8 mouse cellular contexts compared by ENCODE assay signal in genomic region chr1:59484791-59485785, GRCm38 (mm10). TPM values are rescaled to one million over a fixed set of nuclear protein-coding genes. Genes with fewer than 3 reads are reported as not detected.
A peak's percentile ranks its signal among the peaks of the same experiment; 100 is the strongest.
DNase-seq lines count a peak whose midpoint lies in the region; ATAC-seq and TF ChIP-seq lines count a peak whose summit lies in the region.

No protein-coding gene starts in this region.

- no peak for ATAC-seq in kidney, embryonic 14.5 days (ENCODE audit: low FRiP score, low TSS enrichment)
- ATAC-seq in liver, embryonic 11.5 days (replicated peaks; ENCODE audit: low FRiP score): no peak

- peak overlapping the region; percentile 97 for H3K9ac ChIP-seq in kidney, embryonic 14.5 days (ENCODE audit: low read depth, low read length)
- H3K9ac ChIP-seq in liver, embryonic 11.5 days (ENCODE audit: low read depth, low read length): peak overlapping the region; percentile 79

- no peaks in the 10 kb centered on the region for H3K9me3 ChIP-seq in kidney, embryonic 14.5 days (ENCODE audit: control insufficient read depth, low read length)
- no peaks in the 10 kb centered on the region for H3K9me3 ChIP-seq in liver, embryonic 11.5 days (ENCODE audit: control insufficient read depth, low read length)

- DNase-seq in kidney, postnatal 25 days: no peak
- DNase-seq in cerebellum, adult 11-12 months: peak; percentile 72
- peak; percentile 27 for DNase-seq in forelimb bud, embryonic 11.5 days (ENCODE audit: low read depth, low spot score)
- DNase-seq in liver, embryonic 11.5 days (ENCODE audit: low spot score): peak; percentile 43
- DNase-seq in layer of hippocampus, adult 9-10 months (ENCODE audit: low spot score): no peak
- DNase-seq in thymus, postnatal 36 days: no peak

- TF ChIP-seq POLR2A in olfactory bulb, adult 2 months (IDR thresholded peaks at IDR 0.05; ENCODE audit: insufficient read depth, low read depth, low read length): no peak

- H3K4me3 ChIP-seq in kidney, embryonic 14.5 days (ENCODE audit: low read length): peak overlapping the region; percentile 87
- H3K4me3 ChIP-seq in liver, embryonic 11.5 days (ENCODE audit: low read depth, low read length): peak overlapping the region; percentile 83
- H3K4me3 ChIP-seq in olfactory bulb, adult 2 months (ENCODE audit: insufficient read depth, low read depth, low read length): peak overlapping the region; percentile 46

- TF ChIP-seq CTCF in olfactory bulb, adult 2 months (IDR thresholded peaks at IDR 0.05; ENCODE audit: insufficient read depth, low read depth, low read length): no peak

- H3K4me2 ChIP-seq in kidney, embryonic 14.5 days (replicated peaks; ENCODE audit: low read depth, low read length): peak overlapping the region; percentile 91
- H3K4me2 ChIP-seq in liver, embryonic 11.5 days: peak overlapping the region; percentile 98

- H3K27ac ChIP-seq in kidney, embryonic 14.5 days (ENCODE audit: low read depth, low read length): peak overlapping the region; percentile 97
- H3K27ac ChIP-seq in liver, embryonic 11.5 days (ENCODE audit: low read depth, low read length): peak overlapping the region; percentile 16; the same call in 1 of the 2 replicates
- no peak overlapping the region for H3K27ac ChIP-seq in olfactory bulb, adult 2 months (ENCODE audit: insufficient read depth, low read depth, low read length)

- H3K4me1 ChIP-seq in kidney, embryonic 14.5 days (ENCODE audit: control insufficient read depth, insufficient read depth, low read length): peaks cover 25% of the 10 kb centered on the region
- peaks cover 45% of the 10 kb centered on the region for H3K4me1 ChIP-seq in liver, embryonic 11.5 days (replicated peaks; ENCODE audit: control insufficient read depth, insufficient read depth, low read length)
- H3K4me1 ChIP-seq in olfactory bulb, adult 2 months (ENCODE audit: control insufficient read depth, insufficient read depth, low read length): peaks cover 47% of the 10 kb centered on the region

- peaks cover 3% of the 10 kb centered on the region; the same call in 1 of the 2 replicates for H3K27me3 ChIP-seq in kidney, embryonic 14.5 days (ENCODE audit: control insufficient read depth, insufficient read depth, low read length)
- peaks cover 12% of the 10 kb centered on the region for H3K27me3 ChIP-seq in liver, embryonic 11.5 days (replicated peaks; ENCODE audit: control insufficient read depth, insufficient read depth, low read length)

- peaks cover 19% of the 10 kb centered on the region for H3K36me3 ChIP-seq in kidney, embryonic 14.5 days (ENCODE audit: control insufficient read depth, insufficient read depth, low read length)
- H3K36me3 ChIP-seq in liver, embryonic 11.5 days (ENCODE audit: control insufficient read depth, insufficient read depth, low read length): peaks cover 2% of the 10 kb centered on the region; the same call in 1 of the 2 replicates

- 7% methylated on average over 16 of the region's 16 CpGs for WGBS in kidney, embryonic 14.5 days
- WGBS in liver, embryonic 11.5 days: 33% methylated on average over 16 of the region's 16 CpGs
- WGBS in olfactory bulb, adult 2 months: 73% methylated on average over 16 of the region's 16 CpGs

RNA-seq across cellular contexts. Expression of gene Fzd7, which starts 2.9 kb away (rescaled TPM):
- polyA plus RNA-seq in kidney, embryonic 14.5 days (2014; fragmentation: Nextera tagmentation; extraction: Ambion mirVana): 20.1 and 29.2 TPM in 2 replicates
- polyA plus RNA-seq in liver, embryonic 11.5 days (2014; fragmentation: Nextera tagmentation; extraction: Ambion mirVana): 7.5 and 7.7 TPM in 2 replicates
- not detected in 2 replicates for polyA plus RNA-seq in olfactory bulb, adult 2 months (2012; ENCODE audit: insufficient read depth, insufficient read length, low replicate concordance, missing spikeins)

RNA-seq across cellular contexts. Expression of gene Gm973, which starts 31.0 kb away (rescaled TPM):
- polyA plus RNA-seq in kidney, embryonic 14.5 days (2014; fragmentation: Nextera tagmentation; extraction: Ambion mirVana): 0.90 and 1.4 TPM in 2 replicates
- 0.14 and 0.22 TPM in 2 replicates for polyA plus RNA-seq in liver, embryonic 11.5 days (2014; fragmentation: Nextera tagmentation; extraction: Ambion mirVana)
- not detected in 2 replicates for polyA plus RNA-seq in olfactory bulb, adult 2 months (2012; ENCODE audit: insufficient read depth, insufficient read length, low replicate concordance, missing spikeins)

Comparison
In these comparisons a context has a peak if more than half of its experiments do, and no peak if none do; other contexts are left out.
1. DNase-seq: peak in cerebellum, adult 11-12 months (single experiment), forelimb bud, embryonic 11.5 days (single experiment) and liver, embryonic 11.5 days (single experiment); none in kidney, postnatal 25 days (0 of 2), layer of hippocampus, adult 9-10 months (single experiment) and thymus, postnatal 36 days (0 of 2).
2. Peak in every context shown above with its lines, with median percentiles within 50 percentile points of each other: H3K4me3 ChIP-seq.